Mouse (Mus musculus) neural tube, embryonic 13.5 days (tissue): ENCODE measurements at regions not wholly inside any gene's neighbourhood (a gene's known extent, or its start where the extent isn't known, plus 50 kb on each side); places are given as distances from the start of the nearest gene placed in this dataset.
"Not testable (repeated sequence)": the region's sequence is repeated elsewhere in the genome, so short reads cannot be mapped to it uniquely, and the experiment has no call there.

Experiments used
- ATAC-seq: fragments of 200-750 bp; cut with Nextera tagmentation; 2 replicates; pipeline ENCODE4 v1.8.0; 2017; ENCODE audit warnings: low read depth, mild to moderate bottlenecking, moderate TSS enrichment, moderate library complexity
- H3K27ac ChIP-seq: fragments of 300-500 bp; sonication (generic); replicated peaks from 2 replicates; pipeline ENCODE4 v1.5.1; 2015; ENCODE audit warnings: moderate library complexity, mild to moderate bottlenecking, inconsistent platforms
- H3K27me3 ChIP-seq: fragments of 300-500 bp; sonication (generic); 2 replicates; pipeline ENCODE4 v1.6.1; 2015; ENCODE audit warnings: mild to moderate bottlenecking, inconsistent platforms
- H3K36me3 ChIP-seq: fragments of 300-500 bp; sonication (generic); 2 replicates; pipeline ENCODE4 v1.6.1; 2015; ENCODE audit warnings: mild to moderate bottlenecking, inconsistent platforms
- H3K4me1 ChIP-seq: fragments of 300-500 bp; sonication (generic); replicated peaks from 2 replicates; pipeline ENCODE4 v1.6.1; 2015; ENCODE audit warnings: inconsistent platforms
- H3K4me2 ChIP-seq: fragments of 300-500 bp; sonication (generic); 2 replicates; pipeline ENCODE4 v1.6.1; 2015; ENCODE audit warnings: inconsistent platforms, mild to moderate bottlenecking, moderate library complexity
- H3K4me3 ChIP-seq: fragments of 300-500 bp; sonication (generic); 2 replicates; pipeline ENCODE4 v1.5.1; 2015; ENCODE audit warnings: mild to moderate bottlenecking, inconsistent platforms
- H3K9ac ChIP-seq: fragments of 300-500 bp; sonication (generic); 2 replicates; pipeline ENCODE4 v1.6.1; 2015; ENCODE audit warnings: moderate library complexity, mild to moderate bottlenecking, inconsistent platforms
- H3K9me3 ChIP-seq: fragments of 300-500 bp; sonication (generic); 2 replicates; pipeline ENCODE4 v1.6.1; 2016; ENCODE audit warnings: inconsistent platforms
- WGBS: fragments of 180-500 bp; shearing (Covaris S2); methylation state at CpG from one replicate; pipeline ENCODE4 v1.1.7; 2015; 5-methylcytosine and 5-hydroxymethylcytosine counted together

DNA sequence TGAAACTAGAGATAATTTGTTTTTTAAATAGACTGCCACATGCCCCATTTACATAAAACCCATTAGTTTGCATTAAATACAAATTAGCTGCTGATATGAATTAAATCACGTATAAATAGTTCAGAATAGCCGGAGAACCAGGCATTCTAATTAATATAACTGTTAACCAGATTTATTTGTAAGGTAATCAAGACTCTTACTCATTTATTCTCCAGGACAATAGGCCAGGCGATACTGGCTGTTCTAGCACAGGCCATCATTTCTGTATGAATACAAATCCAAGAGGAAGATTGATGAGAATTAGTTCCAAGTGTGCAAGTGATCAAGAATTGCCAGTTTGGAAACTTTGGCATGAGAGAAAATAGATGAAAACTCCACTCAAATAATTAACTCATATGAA lies 746.1 kb downstream of the Efna5 start:
- no peaks in the 10 kb centered on the region for H3K4me1 ChIP-seq
- H3K27ac ChIP-seq = no peak overlapping the region
- H3K9ac ChIP-seq = no peak overlapping the region
- H3K36me3 ChIP-seq = no peaks in the 10 kb centered on the region
- 47% methylated on average over 3 of the region's 3 CpGs for WGBS
- no peaks in the 10 kb centered on the region for H3K9me3 ChIP-seq
- ATAC-seq = no peak
- no peaks in the 10 kb centered on the region for H3K27me3 ChIP-seq
- H3K4me2 ChIP-seq = no peak overlapping the region
- no peak overlapping the region for H3K4me3 ChIP-seq

DNA sequence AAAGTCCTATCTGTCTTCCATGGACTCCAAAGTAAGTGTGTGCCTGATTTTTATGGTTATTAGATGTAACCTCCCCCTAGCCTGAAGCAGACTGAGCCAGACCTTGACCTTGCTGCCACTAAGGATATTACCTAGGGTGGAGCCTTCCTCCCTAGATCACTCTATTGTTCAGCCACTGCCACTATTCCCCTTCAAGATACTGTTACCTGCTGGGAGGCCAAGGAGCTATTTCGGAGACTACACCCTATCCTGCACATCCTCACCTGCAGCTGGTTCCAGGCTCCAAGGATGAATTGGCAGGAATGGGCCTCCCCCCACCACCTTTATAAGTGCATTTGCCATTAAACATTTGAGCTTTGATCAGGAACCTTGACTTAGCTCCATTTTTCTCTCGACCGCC lies 769.4 kb downstream of the Efna5 start:
- not testable (repeated sequence) for H3K27ac ChIP-seq, H3K4me3 ChIP-seq, ATAC-seq, H3K27me3 ChIP-seq, H3K4me2 ChIP-seq, H3K4me1 ChIP-seq, H3K36me3 ChIP-seq, H3K9ac ChIP-seq, H3K9me3 ChIP-seq
- WGBS = 88% methylated on average over 3 of the region's 3 CpGs

DNA sequence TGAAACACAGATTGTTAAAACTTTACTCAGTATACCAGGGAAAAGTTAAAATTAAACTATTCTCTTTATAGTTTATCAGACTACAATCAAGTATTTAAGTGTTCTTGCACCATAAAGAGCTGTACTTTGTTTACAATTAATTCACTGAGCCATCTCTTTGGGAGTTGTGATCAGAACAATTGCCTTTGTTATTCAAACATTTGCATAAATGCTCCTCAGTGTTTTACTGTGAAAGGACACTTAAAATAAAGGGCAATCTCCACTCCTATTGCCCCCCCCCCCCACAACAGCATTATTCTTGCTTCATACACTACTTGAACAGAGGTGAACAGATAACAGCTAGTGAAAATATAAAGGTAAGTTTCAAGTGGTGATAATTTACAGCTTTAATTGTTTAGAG lies 772.1 kb downstream of the Efna5 start:
- no peaks in the 10 kb centered on the region for H3K36me3 ChIP-seq
- no peak overlapping the region for H3K9ac ChIP-seq
- H3K27ac ChIP-seq = no peak overlapping the region
- no peak overlapping the region for H3K4me3 ChIP-seq
- no peaks in the 10 kb centered on the region for H3K9me3 ChIP-seq
- no peaks in the 10 kb centered on the region for H3K4me1 ChIP-seq
- H3K27me3 ChIP-seq = no peaks in the 10 kb centered on the region
- no peak for ATAC-seq
- H3K4me2 ChIP-seq = no peak overlapping the region

DNA sequence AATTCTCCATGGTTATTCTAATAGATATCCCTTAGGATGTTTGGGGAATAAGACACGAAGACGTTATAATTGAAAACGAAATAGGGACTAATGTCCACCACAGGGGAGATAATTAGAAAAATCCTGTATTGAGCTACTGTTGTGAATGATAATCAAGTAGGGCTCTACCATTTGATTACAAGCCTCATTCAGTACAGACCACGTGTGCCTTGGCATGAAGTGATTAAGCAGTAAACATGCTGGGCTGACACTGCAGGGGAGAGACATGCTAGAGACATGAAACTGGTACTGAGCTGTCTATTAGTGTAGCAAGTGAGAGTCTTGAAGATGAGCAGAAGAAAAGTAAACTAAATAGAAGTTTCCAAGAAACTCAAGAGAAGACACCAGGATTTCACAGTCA lies 797.8 kb downstream of the Efna5 start:
- H3K4me2 ChIP-seq = no peak overlapping the region
- H3K36me3 ChIP-seq = no peaks in the 10 kb centered on the region
- no peaks in the 10 kb centered on the region for H3K9me3 ChIP-seq
- H3K4me1 ChIP-seq = no peaks in the 10 kb centered on the region
- H3K27me3 ChIP-seq = no peaks in the 10 kb centered on the region
- WGBS = 53% methylated on average over 4 of the region's 4 CpGs
- H3K4me3 ChIP-seq = no peak overlapping the region
- no peak overlapping the region for H3K27ac ChIP-seq
- H3K9ac ChIP-seq = no peak overlapping the region
- ATAC-seq = peak; percentile 69; the same call in 1 of the 2 replicates

DNA sequence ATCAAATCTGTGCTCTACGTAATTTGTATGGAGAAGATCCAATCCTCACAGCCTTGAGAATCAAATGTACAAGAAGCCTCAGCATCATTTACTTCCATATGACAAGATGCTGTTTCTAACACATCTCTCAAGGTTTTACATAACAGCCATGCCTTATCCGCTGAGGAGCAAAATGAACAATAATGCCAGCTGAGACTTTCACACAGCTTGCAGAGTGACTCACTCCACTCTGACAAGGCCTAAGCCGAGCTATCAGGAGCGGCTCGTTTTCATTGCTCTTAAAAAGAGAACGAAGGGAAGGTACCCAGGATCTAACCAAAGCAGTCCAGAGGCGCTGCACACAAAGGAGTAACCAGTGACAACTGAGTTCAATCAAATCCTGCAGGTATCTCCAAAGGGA lies 803.5 kb downstream of the Efna5 start:
- no peaks in the 10 kb centered on the region for H3K9me3 ChIP-seq
- H3K4me1 ChIP-seq = no peaks in the 10 kb centered on the region
- H3K9ac ChIP-seq = no peak overlapping the region
- no peak overlapping the region for H3K27ac ChIP-seq
- no peak overlapping the region for H3K4me3 ChIP-seq
- no peaks in the 10 kb centered on the region for H3K27me3 ChIP-seq
- WGBS = 85% methylated on average over 7 of the region's 7 CpGs
- no peak overlapping the region for H3K4me2 ChIP-seq
- no peak for ATAC-seq
- H3K36me3 ChIP-seq = no peaks in the 10 kb centered on the region

DNA sequence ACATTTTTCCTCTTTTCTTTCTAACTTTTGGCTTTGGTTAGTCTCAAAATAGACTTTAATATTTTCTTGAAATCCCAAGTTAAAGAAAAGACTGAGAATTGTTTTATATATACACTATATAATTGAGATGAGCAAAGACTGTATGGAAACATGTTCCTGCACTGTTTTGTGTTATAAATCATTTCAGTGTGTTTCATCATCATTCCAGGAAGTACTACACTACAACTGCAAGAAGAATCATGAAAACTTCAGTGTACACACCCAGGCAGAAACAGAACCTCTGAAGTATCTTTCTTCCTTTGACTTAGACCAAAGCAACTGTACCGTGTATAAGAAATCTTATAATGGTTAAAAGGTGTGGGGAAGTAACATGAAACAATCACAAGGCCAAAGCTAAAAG lies 816.2 kb downstream of the Efna5 start:
- Histone ChIP-seq H3K27me3 (no peaks in the 10 kb centered on the region), H3K4me1 (no peaks in the 10 kb centered on the region), H3K9ac (no peak overlapping the region), H3K27ac (no peak overlapping the region), H3K4me2 (no peak overlapping the region), H3K4me3 (no peak overlapping the region), H3K36me3 (no peaks in the 10 kb centered on the region), H3K9me3 (no peaks in the 10 kb centered on the region)
- ATAC-seq = no peak
- WGBS = 93% methylated on average over 1 of the region's 1 CpGs

DNA sequence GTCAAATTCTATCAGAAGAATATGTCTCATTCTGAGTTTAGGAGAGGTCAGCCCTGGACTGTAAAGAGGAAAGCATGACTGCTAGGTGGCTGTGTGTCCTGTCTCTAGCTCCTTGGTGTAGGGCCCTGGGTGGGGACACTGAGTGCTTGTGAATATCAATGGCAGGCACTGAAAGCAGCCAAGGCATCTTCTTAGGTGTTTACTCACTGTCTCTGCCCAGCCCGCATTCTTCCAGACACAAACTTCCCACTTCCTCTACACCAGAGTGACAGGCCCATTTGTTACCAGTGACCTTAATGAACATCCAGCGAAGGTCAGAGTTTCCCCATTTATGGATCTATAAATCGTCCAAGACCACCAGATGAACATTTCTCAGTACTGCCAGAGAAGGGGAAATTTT lies 823.1 kb downstream of the Efna5 start:
- Histone ChIP-seq H3K27me3 (no peaks in the 10 kb centered on the region), H3K4me2 (no peak overlapping the region), H3K27ac (no peak overlapping the region), H3K4me1 (no peaks in the 10 kb centered on the region), H3K4me3 (no peak overlapping the region), H3K9me3 (no peaks in the 10 kb centered on the region), H3K36me3 (no peaks in the 10 kb centered on the region), H3K9ac (no peak overlapping the region)
- no peak for ATAC-seq
- 43% methylated on average over 3 of the region's 3 CpGs for WGBS

DNA sequence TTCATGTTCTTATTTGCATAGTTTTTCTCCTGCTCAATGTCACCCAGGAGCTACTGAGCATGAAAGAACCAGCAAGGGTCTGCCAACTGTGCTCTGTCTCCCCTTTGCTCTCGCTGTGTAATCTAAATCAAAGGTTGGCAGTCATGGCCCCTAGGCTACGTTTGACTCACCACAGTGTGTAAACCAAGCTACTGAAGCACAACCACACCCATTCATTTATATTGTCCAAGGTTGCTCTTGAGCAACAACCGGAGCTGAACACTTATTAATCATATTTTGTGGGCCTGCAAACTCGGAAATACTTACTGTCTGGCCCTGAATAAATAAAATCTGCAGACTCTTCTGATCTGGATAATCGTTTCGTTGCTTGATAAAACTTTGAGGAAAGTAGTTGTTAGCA lies 826.3 kb downstream of the Efna5 start:
- no peak; the same call in 1 of the 2 replicates for ATAC-seq
- 51% methylated on average over 6 of the region's 6 CpGs for WGBS
- H3K4me2 ChIP-seq = no peak overlapping the region

DNA sequence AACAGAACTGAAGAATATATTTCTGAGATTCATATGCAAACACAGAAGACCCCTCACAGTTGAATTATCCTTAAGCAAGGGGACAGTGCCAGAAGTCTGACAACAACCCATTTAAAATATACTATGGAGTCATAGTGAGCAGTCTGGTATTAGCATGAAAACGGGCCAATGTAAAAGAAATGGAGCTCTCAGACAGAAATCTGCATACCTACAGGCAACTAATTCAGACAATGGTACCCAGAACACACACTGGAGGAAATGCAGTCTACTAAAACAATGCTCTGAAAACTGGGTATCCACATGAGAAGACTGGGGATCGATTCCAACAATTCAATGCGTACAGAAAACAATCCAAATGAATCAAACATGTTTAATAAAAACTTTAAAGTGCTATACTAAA lies 832.1 kb downstream of the Efna5 start:
- Histone ChIP-seq H3K27ac (no peak overlapping the region), H3K4me2 (no peak overlapping the region), H3K4me1 (no peaks in the 10 kb centered on the region), H3K27me3 (no peaks in the 10 kb centered on the region), H3K9ac (no peak overlapping the region), H3K36me3 (no peaks in the 10 kb centered on the region), H3K9me3 (no peaks in the 10 kb centered on the region), H3K4me3 (no peak overlapping the region)
- ATAC-seq = no peak
- 76% methylated on average over 3 of the region's 3 CpGs for WGBS

More for the DNA sequence above, 826.3 kb downstream of the Efna5 start:
- Histone ChIP-seq H3K9me3 (no peaks in the 10 kb centered on the region), H3K4me3 (no peak overlapping the region), H3K27me3 (no peaks in the 10 kb centered on the region), H3K9ac (no peak overlapping the region), H3K4me1 (no peaks in the 10 kb centered on the region), H3K36me3 (no peaks in the 10 kb centered on the region), H3K27ac (no peak overlapping the region)

DNA sequence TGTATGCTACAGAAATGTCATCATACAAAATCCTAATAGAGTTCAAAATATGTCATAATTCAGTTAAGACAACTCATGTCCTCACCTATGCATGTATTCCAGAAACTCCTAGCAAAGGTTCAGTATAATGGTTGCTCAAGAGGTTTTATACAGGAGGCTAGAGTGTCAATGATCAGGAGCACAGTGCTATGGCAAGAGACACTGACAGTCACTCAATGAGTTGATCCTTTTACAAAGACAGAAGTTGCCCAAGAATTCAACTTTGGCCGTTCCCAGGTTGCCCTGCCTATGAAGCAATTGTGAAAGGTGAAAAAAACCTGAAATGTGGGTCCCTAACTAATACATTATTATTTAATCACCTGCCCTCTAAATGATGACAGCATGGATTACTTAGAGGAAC lies 850.5 kb downstream of the Efna5 start:
- Histone ChIP-seq H3K9me3 (no peaks in the 10 kb centered on the region), H3K4me2 (no peak overlapping the region), H3K4me3 (no peak overlapping the region), H3K36me3 (no peaks in the 10 kb centered on the region), H3K27ac (no peak overlapping the region), H3K9ac (no peak overlapping the region), H3K27me3 (no peaks in the 10 kb centered on the region), H3K4me1 (no peaks in the 10 kb centered on the region)
- 63% methylated on average over 1 of the region's 1 CpGs for WGBS
- ATAC-seq = no peak
